Mouse (Mus musculus) spleen, postnatal 36 days (tissue): ENCODE results near the gene Olfr398.

ENCODE experiments used
- DNase-seq, 2 experiments: peaks; one replicate each; pipeline ENCODE4 v3.0.0; 2022; ENCODE audit warnings: low spot score in 2 of 2, mixed read lengths in 1 of 2

Gene Olfr398

DNA sequence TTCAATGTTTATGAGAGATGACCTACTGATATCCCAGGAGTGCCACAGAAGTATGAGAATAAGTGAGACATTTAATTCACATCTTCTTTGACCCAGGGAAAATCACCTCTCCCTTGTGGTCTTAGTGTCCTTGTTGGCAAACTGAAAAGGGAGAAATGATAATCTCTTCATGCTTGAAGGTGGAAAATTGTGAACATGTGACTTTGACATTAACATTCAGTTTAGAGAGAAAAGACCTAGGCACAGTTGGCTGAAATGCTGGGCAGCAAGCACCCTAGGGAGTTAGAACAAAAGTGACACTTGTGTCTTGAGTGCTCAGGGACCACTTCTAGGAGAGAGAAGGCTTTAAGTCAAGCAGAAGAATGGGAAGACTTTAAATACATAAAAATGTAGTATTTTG, at the start of gene Olfr398:
Gene Olfr398, minus strand, starts transcription at position 101 of the 400 bp plus-strand sequence.
- no peak for DNase-seq

DNA sequence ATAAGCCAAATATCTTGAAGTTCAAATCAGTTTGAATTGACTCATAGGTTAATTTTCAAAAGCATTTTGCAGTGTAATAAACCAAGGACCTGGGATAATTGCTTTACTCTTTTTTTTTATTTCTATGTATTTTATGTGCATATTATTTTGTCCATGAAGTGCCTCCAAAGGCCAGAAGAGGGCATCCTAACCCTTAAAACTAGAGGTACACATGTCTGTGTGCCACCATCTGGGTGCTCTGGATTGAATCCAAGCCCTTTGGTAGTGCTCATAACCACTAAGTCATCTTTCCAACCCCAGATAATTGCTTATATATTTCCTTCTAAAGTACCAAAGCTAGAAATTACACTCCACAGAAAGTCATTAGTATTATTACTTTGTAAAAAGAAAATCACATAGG, 2.9 kb upstream of the Olfr398 start:
- no peak for DNase-seq

DNA sequence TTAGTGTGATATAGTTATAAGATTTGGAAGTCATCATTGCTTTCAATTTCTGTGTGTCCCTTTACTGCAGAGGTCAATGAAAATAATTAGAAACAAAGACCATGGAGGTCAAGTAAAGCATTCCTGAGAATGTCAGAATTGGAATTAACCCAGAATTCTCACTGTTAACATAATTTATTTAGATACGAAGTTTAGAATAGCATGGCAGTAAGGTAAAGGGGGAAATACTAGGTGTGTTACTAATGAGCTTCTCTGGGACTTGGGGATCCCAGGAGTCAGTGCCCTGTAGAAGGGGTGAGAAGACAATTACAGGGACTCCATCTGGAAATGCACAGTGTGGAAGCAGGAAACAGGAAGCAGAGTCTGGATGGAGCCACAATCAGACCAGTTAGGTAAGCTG, 29.7 kb downstream of the Olfr398 start, which contains the start of gene Olfr397:
Gene Olfr397, plus strand, starts transcription at position 301 of the 400 bp plus-strand sequence.
- DNase-seq, result no peak

DNA sequence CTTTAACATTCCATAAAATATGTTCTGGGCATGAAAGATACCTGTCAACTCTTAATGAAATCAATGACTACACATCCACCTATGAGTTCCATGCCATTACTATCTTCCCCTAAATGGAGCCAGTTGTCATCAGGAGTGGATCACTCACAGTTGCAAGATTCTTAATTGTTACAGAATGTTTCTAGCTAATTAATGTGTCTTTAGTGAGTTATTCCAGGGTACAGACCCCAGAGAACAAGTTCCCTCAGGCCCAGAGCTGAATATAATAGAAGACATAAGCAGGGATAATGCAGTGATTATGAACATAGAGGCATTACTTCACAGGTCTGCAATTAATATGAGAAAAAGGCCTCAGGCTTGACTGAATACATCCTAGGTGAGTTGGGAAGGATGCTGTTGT, 53.8 kb downstream of the Olfr398 start, which contains the start of gene Olfr23:
Gene Olfr23, plus strand, starts transcription at position 301 of the 400 bp plus-strand sequence.
- no peak for DNase-seq
